Mouse (Mus musculus) intestine, embryonic 14.5 days (tissue): ENCODE measurements at regions not wholly inside any gene's neighbourhood (a gene's known extent, or its start where the extent isn't known, plus 50 kb on each side); places are given as distances from the start of the nearest gene placed in this dataset.

Experiments used
- ATAC-seq: fragments of 200-750 bp; cut with Nextera tagmentation; replicated peaks from 2 replicates; pipeline ENCODE4 v1.8.0; 2017; ENCODE audit warnings: low read depth, moderate number of reproducible peaks, moderate TSS enrichment, moderate library complexity; ENCODE audit not compliant: low FRiP score, low TSS enrichment
- DNase-seq: peaks from one replicate; pipeline ENCODE4 v3.0.0-alpha.2; 2018; ENCODE audit warnings: low spot score
- H3K27ac ChIP-seq: fragments of 300-500 bp; sonication (generic); 2 replicates; pipeline ENCODE4 v1.5.1; 2014; ENCODE audit warnings: low read depth, mild to moderate bottlenecking, control low read depth
- H3K27me3 ChIP-seq: fragments of 300-500 bp; sonication (generic); replicated peaks from 2 replicates; pipeline ENCODE4 v1.6.1; 2014; ENCODE audit warnings: low read length, control low read depth; ENCODE audit not compliant: control insufficient read depth, insufficient read depth
- H3K36me3 ChIP-seq: fragments of 300-500 bp; sonication (generic); 2 replicates; pipeline ENCODE4 v1.6.1; 2014; ENCODE audit warnings: low read length, control low read depth; ENCODE audit not compliant: control insufficient read depth, insufficient read depth
- H3K4me1 ChIP-seq: fragments of 300-500 bp; sonication (generic); replicated peaks from 2 replicates; pipeline ENCODE4 v1.6.1; 2014; ENCODE audit warnings: low read length, control low read depth, mixed read lengths; ENCODE audit not compliant: control insufficient read depth, insufficient read depth
- H3K4me2 ChIP-seq: fragments of 300-500 bp; sonication (generic); 2 replicates; pipeline ENCODE4 v1.6.1; 2014; ENCODE audit warnings: low read length
- H3K4me3 ChIP-seq: fragments of 300-500 bp; sonication (generic); 2 replicates; pipeline ENCODE4 v1.5.1; 2014; ENCODE audit warnings: low read depth, low read length, control low read depth, mixed read lengths
- H3K9ac ChIP-seq: fragments of 300-500 bp; sonication (generic); 2 replicates; pipeline ENCODE4 v1.6.1; 2014; ENCODE audit warnings: mild to moderate bottlenecking, low read length
- H3K9me3 ChIP-seq: fragments of 300-500 bp; sonication (generic); 2 replicates; pipeline ENCODE4 v1.6.1; 2016; ENCODE audit warnings: low read length, control low read depth; ENCODE audit not compliant: control insufficient read depth
- WGBS: fragments of 180-500 bp; shearing (Covaris S2); extraction: QIAGEN DNeasy Blood & Tissue Kit; methylation state at CpG from one replicate; pipeline ENCODE4 v1.1.7; 2014; 5-methylcytosine and 5-hydroxymethylcytosine counted together

DNA sequence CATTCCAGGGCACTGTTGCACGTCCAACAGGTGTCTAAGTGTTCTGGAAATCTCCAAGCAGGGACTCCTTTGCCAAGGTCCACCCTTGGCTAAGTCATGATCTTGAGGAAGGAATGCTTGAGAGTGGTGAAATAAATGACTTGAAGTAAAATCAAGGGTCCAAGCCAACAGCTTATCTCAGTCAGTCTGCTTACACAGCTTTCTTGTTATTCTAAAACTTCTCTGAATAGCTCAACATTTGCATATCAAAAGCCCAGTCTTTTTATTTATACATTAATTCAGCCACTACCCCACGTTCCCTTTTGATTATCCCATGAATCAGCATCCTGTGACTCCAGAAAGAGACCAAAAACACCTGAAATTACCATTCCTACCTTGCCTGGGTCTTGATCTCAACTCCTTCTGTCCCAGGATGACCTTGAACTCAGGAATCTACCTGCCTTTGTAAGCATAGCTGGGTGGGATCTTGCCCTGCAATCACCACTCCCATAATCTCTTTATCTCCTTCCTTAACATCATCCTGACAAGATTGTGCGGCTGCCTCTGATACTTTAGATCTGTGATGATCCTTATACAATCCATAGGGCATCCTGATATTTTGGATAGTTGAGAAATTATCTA is 57.5 kb upstream of the Sestd1 start:
- Histone ChIP-seq H3K36me3 (no peaks in the 10 kb centered on the region), H3K27ac (no peak overlapping the region), H3K4me1 (no peaks in the 10 kb centered on the region), H3K27me3 (no peaks in the 10 kb centered on the region), H3K9ac (no peak overlapping the region), H3K4me2 (no peak overlapping the region), H3K9me3 (0 out of 2 replicates have a peak, but pooled peaks cover 2% of the 10 kb centered on the region), H3K4me3 (no peak overlapping the region)
- ATAC-seq (no peak), DNase-seq (no peak)
- 84% methylated on average over 3 of the region's 3 CpGs for WGBS

DNA sequence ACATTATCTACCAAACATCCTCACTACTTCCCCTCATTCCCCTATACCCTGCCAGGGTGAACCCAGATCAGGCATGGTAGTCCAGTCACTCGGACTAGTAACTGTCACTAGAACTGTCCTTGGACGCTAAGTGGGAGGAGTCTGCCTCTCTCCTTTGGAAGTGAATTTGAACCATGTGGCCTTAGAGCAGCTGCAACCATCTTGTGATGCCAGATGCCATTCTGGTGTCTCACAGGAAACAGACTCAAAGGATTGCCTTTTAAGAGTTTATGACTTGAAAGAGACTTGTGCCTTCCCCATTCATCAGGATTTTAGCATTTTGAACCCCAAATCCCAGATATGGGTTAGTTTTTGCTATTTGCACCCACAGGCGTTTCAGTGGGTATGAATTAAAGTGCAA is 56.9 kb upstream of the Sestd1 start:
- Histone ChIP-seq H3K27ac (no peak overlapping the region), H3K9ac (no peak overlapping the region), H3K27me3 (no peaks in the 10 kb centered on the region), H3K9me3 (0 out of 2 replicates have a peak, but pooled peaks cover 2% of the 10 kb centered on the region), H3K4me3 (no peak overlapping the region), H3K36me3 (no peaks in the 10 kb centered on the region), H3K4me1 (no peaks in the 10 kb centered on the region), H3K4me2 (no peak overlapping the region)
- ATAC-seq (no peak), DNase-seq (no peak)
- 72% methylated on average over 3 of the region's 3 CpGs for WGBS

DNA sequence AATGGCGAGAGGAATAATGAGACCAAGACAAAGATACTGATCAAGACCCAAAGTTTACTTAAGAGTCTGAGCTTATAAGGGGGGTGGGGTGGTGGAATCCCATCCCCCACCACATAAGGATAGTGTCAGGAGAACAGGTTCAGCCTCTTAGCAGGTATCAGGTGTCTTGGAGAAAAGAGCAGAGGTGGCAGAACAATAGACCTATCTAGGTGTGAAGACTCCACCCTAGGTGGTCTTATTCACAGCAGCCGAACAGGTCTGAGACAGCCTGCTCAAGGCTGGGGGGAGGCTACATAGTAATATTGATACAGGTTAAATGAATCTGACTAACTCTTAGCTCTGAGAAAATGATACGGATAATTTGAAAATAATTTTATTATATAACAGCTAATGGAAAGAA is 56.4 kb upstream of the Sestd1 start:
- H3K4me2 ChIP-seq, result no peak overlapping the region
- H3K9me3 ChIP-seq, result 0 out of 2 replicates have a peak, but pooled peaks cover 2% of the 10 kb centered on the region
- no peaks in the 10 kb centered on the region for H3K27me3 ChIP-seq
- H3K9ac ChIP-seq, result no peak overlapping the region
- no peaks in the 10 kb centered on the region for H3K36me3 ChIP-seq
- H3K4me1 ChIP-seq, result no peaks in the 10 kb centered on the region
- H3K4me3 ChIP-seq, result no peak overlapping the region
- no peak for DNase-seq
- ATAC-seq, result no peak
- H3K27ac ChIP-seq, result no peak overlapping the region
- 81% methylated on average over 3 of the region's 3 CpGs for WGBS

DNA sequence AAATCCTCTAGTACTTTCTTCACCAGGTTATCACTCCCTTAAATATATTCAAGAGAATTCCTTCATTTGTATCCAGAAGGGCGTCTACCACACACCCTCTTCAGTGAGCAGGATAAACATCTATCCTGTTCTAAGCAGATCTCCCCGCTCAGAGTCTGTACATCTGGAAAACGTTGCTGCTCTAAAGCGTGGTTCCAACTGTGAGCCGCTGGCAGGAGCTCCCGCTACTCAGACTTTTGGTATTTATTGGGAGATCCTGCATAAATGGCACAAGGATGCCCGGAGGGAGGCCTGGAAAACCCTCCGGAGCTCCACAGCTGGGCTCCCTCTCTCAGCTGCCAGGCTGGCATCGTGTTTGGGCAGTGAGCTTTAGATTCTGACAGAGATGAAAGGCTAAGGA is 54.3 kb upstream of the Sestd1 start:
- WGBS, result 53% methylated on average over 9 of the region's 9 CpGs
- no peak for ATAC-seq
- H3K9me3 ChIP-seq, result 0 out of 2 replicates have a peak, but pooled peaks cover 2% of the 10 kb centered on the region

DNA sequence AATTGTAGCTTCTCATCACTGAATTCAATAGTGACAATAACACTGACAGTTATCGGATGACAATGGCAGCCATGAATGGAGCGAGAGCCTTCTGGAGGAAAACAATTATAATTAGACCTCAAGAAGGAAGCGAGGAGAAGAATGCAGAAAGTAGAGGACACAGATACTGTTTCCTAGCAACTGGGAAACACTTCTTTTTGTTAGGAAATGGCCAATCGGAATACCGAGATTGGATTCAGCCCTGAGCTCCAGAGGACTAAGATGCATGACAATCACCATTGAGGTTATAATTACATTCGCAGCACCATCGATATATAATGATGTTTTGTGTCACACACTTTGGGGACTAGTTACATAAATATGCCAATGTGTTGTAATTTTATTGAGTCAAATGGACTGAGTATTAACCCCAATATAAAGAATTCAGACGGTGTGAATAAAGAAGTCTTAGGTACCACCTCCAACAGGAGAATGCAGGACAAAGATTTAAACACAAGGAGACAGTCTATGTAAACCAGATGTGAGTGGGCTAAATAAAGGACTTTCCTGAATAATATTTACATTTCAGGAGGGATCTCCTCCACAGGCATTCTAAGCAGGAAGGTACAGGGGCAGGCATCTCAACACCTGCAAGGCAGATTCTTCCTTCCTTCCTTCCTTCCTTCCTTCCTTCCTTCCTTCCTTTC is 53.1 kb upstream of the Sestd1 start:
- no peaks in the 10 kb centered on the region for H3K36me3 ChIP-seq
- H3K4me2 ChIP-seq, result no peak overlapping the region
- no peaks in the 10 kb centered on the region for H3K27me3 ChIP-seq
- no peaks in the 10 kb centered on the region for H3K4me1 ChIP-seq
- no peak overlapping the region for H3K27ac ChIP-seq
- 0 out of 2 replicates have a peak, but pooled peaks cover 2% of the 10 kb centered on the region for H3K9me3 ChIP-seq
- H3K4me3 ChIP-seq, result no peak overlapping the region
- ATAC-seq (no peak), DNase-seq (no peak)
- 67% methylated on average over 8 of the region's 8 CpGs for WGBS
- no peak overlapping the region for H3K9ac ChIP-seq

More for the DNA sequence above, 54.3 kb upstream of the Sestd1 start:
- Histone ChIP-seq H3K4me2 (no peak overlapping the region), H3K36me3 (no peaks in the 10 kb centered on the region), H3K9ac (no peak overlapping the region), H3K27me3 (no peaks in the 10 kb centered on the region), H3K27ac (no peak overlapping the region), H3K4me3 (no peak overlapping the region), H3K4me1 (no peaks in the 10 kb centered on the region)
- no peak for DNase-seq
